Mouse (Mus musculus) spleen, postnatal 10 days (tissue): ENCODE measurements around the gene Slc25a16.
"Not testable (repeated sequence)": the region's sequence is repeated elsewhere in the genome, so short reads cannot be mapped to it uniquely, and the experiment has no call there.

Source experiments
- DNase-seq, 2 experiments: peaks; one replicate each; pipeline ENCODE4 v3.0.0; 2021 to 2022; ENCODE audit warnings: low spot score in 2 of 2

Gene Slc25a16

GRCm38 (mm10) chr10:62902829-62903228 is 17.6 kb upstream of the Slc25a16 start:
- DNase-seq: no peak

- no peak for DNase-seq
Measured at GRCm38 (mm10) chr10:62906336-62906735, 14.1 kb upstream of the Slc25a16 start.

DNA sequence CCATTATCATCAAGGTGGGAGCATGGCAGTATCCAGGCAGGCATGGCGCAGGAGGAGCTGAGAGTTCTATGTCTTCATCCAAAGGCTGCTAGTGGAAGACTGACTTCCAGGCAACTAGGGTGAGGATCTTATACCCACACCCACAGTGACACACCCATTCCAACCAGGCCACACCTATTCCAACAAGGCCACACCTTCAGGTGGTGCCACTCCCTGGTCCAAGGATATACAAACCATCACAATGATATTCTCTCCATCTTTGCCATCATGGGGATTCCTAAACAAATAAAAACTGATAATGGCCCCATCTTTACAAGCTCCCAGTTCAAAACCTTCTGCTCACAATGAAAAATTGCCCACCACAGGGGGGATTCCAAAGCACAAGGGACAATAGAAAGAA is 11.5 kb upstream of the Slc25a16 start, which contains the start of gene Tet1:
TSS of gene Tet1 (minus strand) at position 101 of the 400 bp plus-strand sequence.
- DNase-seq: not testable (repeated sequence)

- DNase-seq: no peak
Measured at GRCm38 (mm10) chr10:62911120-62911519, 9.3 kb upstream of the Slc25a16 start.

GRCm38 (mm10) chr10:62918985-62919384 is 1.4 kb upstream of the Slc25a16 start:
- no peak for DNase-seq

- DNase-seq: no peak
Measured at GRCm38 (mm10) chr10:62920766-62921156, 328 bp downstream of the Slc25a16 start.

DNA sequence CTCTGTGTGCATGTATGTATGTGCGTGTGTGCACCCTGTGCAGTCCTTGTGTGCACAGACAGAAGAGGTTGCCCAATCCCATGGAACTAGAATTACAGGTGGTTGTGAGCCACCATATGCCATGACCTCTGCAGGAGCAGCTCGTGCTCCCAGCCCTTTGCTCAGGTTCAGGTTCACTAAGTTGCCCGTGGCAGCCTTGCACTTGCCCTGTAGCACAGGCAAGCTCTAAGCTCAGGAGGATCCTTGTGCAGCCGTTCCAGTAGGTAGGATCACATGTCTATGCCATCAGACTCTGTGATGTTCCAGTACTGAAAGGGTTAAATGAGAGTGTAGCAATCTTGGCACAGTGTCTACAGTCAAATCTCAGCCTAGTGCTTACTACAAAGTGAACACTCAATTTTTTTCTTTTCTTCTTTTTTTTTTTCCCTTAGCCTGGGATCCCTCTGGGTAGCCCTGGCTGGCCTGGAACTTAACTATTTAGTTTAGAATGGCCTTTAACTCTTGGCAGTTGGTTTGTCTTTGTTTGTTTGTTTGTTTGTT is 3.7 kb downstream of the Slc25a16 start:
- no peak for DNase-seq

DNA sequence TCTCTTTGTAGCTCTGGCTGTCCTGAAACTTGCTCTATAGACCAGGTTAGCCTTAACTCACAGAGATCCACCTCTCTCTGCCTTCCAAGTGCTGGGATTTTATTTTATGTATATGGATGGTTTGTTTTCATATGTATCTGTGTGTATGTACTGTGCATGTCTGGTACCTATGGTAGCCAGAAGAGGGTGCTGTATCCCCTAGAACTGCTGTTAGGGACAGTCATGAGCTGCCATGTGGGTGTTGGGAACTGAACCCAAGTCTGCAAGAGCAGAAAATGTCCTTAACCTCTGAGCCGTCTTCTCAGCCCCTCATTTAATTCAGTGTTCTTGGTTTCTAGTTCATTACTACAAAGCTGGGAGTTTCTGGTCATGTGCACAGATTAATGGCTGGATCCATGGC is 11.9 kb downstream of the Slc25a16 start:
- DNase-seq: no peak

DNA sequence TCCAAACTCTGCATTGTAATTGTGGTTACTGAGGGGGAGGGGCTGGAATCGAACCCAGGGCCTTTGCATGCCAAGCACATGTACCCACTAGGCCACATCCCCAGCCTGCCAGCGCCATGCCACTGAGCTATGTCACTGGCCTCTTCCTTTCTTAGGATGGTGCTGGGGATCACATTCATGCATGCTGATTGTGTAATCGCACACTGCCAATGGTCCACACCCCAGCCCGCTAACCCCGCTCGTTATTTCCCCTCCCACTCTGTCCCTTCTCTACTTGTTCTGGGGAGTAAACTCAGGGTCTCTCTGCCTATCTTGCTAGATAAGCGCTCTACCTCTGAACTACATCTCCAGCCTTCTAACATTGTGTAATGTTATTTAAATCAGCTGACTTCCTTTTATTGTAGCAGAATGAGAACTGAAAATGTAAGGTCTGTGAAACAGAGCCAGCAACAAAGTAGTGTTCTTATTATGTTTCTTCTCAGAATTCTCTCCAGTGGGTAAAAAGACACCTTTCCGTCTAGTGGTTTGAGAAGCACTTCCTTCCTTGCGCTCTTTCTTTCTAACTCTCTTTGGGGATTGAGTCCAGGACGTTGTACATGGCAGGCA is 24.6 kb downstream of the Slc25a16 start:
- DNase-seq: peak in 1 of 2 experiments; percentile 20

GRCm38 (mm10) chr10:62946738-62947471 is 26.5 kb downstream of the Slc25a16 start, which contains the start of gene Dna2:
Gene Dna2 (plus strand): TSS chr10:62947026.
- peak; percentile 76 to 77 for DNase-seq

- DNase-seq: peak in 1 of 2 experiments; percentile 24
Measured at GRCm38 (mm10) chr10:62948551-62948950, 28.1 kb downstream of the Slc25a16 start.

GRCm38 (mm10) chr10:62963956-62964355 is 43.5 kb downstream of the Slc25a16 start:
- DNase-seq: no peak

GRCm38 (mm10) chr10:62965796-62966195 is 45.4 kb downstream of the Slc25a16 start:
- no peak for DNase-seq

DNA sequence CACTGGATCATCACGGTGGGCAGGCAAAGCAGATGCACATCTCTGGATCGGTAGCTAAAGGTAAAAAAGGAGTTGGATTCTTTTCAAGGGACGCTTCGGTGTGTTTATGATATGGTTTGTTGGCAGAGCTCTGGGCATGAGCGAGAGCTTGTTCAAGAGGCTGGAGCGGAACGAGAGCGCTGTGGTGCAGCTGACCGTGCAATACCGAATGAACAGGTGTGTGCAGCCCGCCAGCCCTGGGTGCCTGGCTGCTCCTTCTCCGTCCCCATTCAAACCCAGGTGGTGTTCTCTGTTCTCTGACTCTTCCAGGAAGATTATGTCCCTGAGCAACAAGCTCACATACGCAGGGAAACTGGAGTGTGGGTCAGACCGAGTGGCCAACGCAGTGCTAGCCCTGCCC is 45.9 kb downstream of the Slc25a16 start:
- no peak for DNase-seq

DNA sequence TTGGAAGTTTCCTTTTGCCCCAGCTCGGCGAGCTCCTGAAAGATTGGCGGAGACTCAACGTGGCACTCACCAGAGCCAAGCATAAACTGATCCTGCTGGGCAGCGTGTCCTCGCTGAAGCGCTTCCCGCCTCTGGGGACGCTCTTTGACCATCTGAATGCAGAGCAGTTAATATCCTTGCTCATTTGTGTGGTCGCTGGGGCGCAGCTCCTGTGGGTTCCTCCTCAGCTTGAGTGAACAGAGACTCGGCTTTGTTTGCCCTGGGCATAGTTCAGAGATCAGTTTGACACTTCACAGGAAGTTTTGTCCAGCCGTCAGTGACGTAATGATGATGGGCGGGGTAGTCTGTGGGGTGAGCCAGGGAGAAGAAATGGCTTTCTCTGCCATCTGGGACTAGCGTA is 51.4 kb downstream of the Slc25a16 start:
- DNase-seq: peak in 1 of 2 experiments; percentile 37

GRCm38 (mm10) chr10:62979667-62980038 is 59.2 kb downstream of the Slc25a16 start:
- DNase-seq: no peak

GRCm38 (mm10) chr10:62980039-62980954 is 59.9 kb downstream of the Slc25a16 start, which contains the start of gene Rufy2:
Gene Rufy2 (plus strand): TSS chr10:62980223.
- DNase-seq: peak; percentile 77 to 88

GRCm38 (mm10) chr10:62984072-62984471 is 63.6 kb downstream of the Slc25a16 start:
- peak in 1 of 2 experiments; percentile 29 for DNase-seq

DNA sequence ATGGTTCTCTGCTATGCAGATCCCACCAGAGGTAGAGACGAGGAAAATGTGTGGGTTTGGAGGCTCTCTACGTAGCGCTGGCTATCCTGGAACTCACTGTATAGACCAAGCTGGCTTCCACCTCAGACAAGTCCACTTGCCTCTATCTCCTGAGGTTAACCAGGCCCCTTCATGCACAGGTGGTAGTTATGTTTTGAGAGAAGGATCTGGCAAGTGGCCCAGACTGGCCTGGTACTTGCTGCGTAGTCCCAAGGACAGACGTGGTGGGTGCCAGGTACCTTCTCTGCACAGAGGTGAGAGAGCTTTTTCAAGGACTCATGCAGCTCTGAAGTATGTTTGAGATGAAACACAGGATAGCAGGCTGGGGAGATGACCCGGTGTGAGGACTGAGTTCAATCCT is 64.1 kb downstream of the Slc25a16 start:
- no peak for DNase-seq

DNA sequence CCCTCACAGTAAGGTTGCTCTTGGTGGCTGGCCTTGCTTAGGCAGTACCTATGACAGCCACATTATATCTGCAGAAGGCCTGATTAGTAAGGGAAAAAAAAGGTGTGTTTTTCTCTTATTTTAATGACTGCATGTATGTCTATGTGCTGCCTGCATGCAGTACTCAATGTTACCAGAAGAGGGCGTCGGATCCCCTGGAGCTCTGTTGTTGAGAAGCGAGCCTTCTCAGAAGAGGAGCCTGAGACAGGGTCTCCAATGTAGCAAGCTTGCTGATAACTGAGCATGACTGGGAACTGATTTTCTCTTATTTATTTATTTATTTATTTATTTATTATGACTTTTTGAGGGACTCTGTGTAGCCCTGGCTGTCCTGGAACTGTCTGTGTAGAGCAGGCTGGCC is 66.9 kb downstream of the Slc25a16 start:
- peak; percentile 39 to 78 for DNase-seq

DNA sequence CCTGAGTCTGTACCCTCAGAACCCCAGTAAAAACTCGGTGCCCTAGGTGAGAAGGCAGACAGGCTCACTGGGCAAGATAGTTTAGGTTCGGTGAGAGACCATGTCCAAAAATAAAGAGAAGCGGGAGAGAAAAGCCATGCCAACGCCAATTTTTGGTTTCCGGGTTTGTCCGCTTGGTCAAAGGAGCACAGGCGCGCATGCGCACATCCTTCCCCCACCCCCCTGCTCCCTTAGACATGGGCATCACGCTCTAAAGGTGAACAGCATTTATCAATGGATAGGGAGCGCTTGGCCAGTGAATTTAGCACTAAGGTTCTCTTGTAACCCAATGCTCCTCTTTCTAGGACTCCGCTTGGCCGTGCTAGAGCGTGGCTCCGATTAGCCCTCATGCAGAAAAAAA is 70.2 kb downstream of the Slc25a16 start:
- no peak for DNase-seq

DNA sequence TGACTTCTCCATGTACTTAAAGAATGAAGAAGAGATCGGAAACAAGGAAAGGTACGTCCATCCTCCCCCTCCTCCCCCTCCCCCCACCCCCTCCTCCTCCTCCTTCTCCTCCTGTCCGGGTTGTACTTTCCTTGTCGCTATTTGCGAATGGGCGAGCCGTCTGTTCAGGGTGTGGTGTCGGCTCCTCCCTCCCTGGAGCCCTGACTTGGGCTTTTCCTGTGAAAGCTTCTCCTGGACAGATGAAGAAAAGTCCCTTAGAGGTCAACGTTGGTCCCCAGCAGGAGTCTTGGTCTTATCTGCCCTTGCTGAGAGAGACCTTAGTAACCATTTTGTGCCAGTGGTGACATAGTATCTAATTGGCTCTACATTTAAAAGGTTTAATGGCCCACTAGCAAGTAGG is 73.6 kb downstream of the Slc25a16 start:
- no peak for DNase-seq
